Mouse (Mus musculus) CH12.LX (cell line): Measurements from ENCODE around the gene Lrig2. TPM values are rescaled to one million over a fixed set of nuclear protein-coding genes. Genes with fewer than 3 reads are reported as not detected.

Experiments used
- DNase-seq: peaks from one replicate; pipeline ENCODE4 v3.0.0-alpha.2; 2013; ENCODE audit errors: extremely low read depth
- H3K27ac ChIP-seq: 2 replicates; pipeline ENCODE4 v1.5.1; 2012; ENCODE audit warnings: low read depth, mild to moderate bottlenecking, control low read depth, moderate library complexity; ENCODE audit not compliant: insufficient read depth
- H3K27me3 ChIP-seq: replicated peaks from 2 replicates; pipeline ENCODE3; 2012; ENCODE audit warnings: inconsistent platforms
- H3K36me3 ChIP-seq, 2 experiments: replicated peaks in 1 of 2; 2 replicates each; pipeline versions ENCODE3 to v1.6.1; 2012; ENCODE audit warnings: inconsistent platforms in 1 of 2, low read length in 1 of 2, mild to moderate bottlenecking in 1 of 2, mixed read lengths in 1 of 2, moderate library complexity in 1 of 2; ENCODE audit not compliant: control insufficient read depth in 1 of 2, insufficient read depth in 1 of 2
- H3K4me1 ChIP-seq, 2 experiments: 2 replicates each; pipeline ENCODE4 v1.6.1; 2012; ENCODE audit warnings: inconsistent platforms in 1 of 2, moderate library complexity in 1 of 2; ENCODE audit not compliant: insufficient read depth in 2 of 2, control insufficient read depth in 1 of 2
- H3K4me2 ChIP-seq: 2 replicates; pipeline ENCODE4 v1.6.1; 2012; ENCODE audit warnings: low read depth, mild to moderate bottlenecking, control low read depth; ENCODE audit not compliant: poor library complexity, insufficient read depth, severe bottlenecking
- H3K4me3 ChIP-seq, 3 experiments: fragments of 150-350 bp in 1 of 3; sonication (generic) in 1 of 3; replicated peaks in 1 of 3; 2 replicates each; pipeline versions ENCODE3 to v1.5.1; 2011 to 2012; ENCODE audit warnings: low read depth in 2 of 3, low read length in 2 of 3, mild to moderate bottlenecking in 2 of 3, moderate library complexity in 2 of 3, control low read depth in 1 of 3, improper control_type of control experiment in 1 of 3, inconsistent platforms in 1 of 3, mixed read lengths in 1 of 3; ENCODE audit not compliant: poor library complexity in 1 of 3
- H3K79me2 ChIP-seq: replicated peaks from 2 replicates; pipeline ENCODE4 v1.6.1; 2012; ENCODE audit warnings: mild to moderate bottlenecking, moderate library complexity; ENCODE audit not compliant: control insufficient read depth, poor library complexity, insufficient read depth, severe bottlenecking; ENCODE audit errors: extremely low read depth
- H3K9ac ChIP-seq: 2 replicates; pipeline ENCODE4 v1.6.1; 2012; ENCODE audit warnings: low read depth, mild to moderate bottlenecking, control low read depth, moderate library complexity; ENCODE audit not compliant: insufficient read depth
- H3K9me3 ChIP-seq: replicated peaks from 2 replicates; pipeline ENCODE3; 2012; ENCODE audit warnings: low read length, inconsistent platforms, mixed read lengths
- BHLHE40 ChIP-seq: IDR thresholded peaks from 2 replicates; pipeline ENCODE4 v1.6.1; 2011; ENCODE audit warnings: mild to moderate bottlenecking, low read depth, low read length, improper control_type of control experiment
- CHD2 ChIP-seq: IDR thresholded peaks from 2 replicates; pipeline ENCODE4 v1.6.1; 2011; ENCODE audit warnings: low read length, improper control_type of control experiment
- ELF1 ChIP-seq: IDR thresholded peaks from 2 replicates; pipeline ENCODE4 v1.6.1; 2014; ENCODE audit warnings: low read depth, mild to moderate bottlenecking, inconsistent platforms, low read length, improper control_type of control experiment
- EP300 ChIP-seq: IDR thresholded peaks from 2 replicates; pipeline ENCODE4 v1.6.1; 2011; ENCODE audit warnings: low read length, improper control_type of control experiment
- GABPA ChIP-seq: IDR thresholded peaks from 2 replicates; pipeline ENCODE4 v1.6.1; 2012; ENCODE audit warnings: low read depth, low read length, improper control_type of control experiment, inconsistent platforms; ENCODE audit not compliant: insufficient replicate concordance
- MAFK ChIP-seq: IDR thresholded peaks from 2 replicates; pipeline ENCODE4 v1.6.1; 2011; ENCODE audit warnings: low read length, improper control_type of control experiment; ENCODE audit not compliant: insufficient replicate concordance
- MAZ ChIP-seq: IDR thresholded peaks from 2 replicates; pipeline ENCODE4 v1.6.1; 2012; ENCODE audit warnings: low read depth, mild to moderate bottlenecking, inconsistent platforms, low read length, improper control_type of control experiment, moderate library complexity
- NELFE ChIP-seq: IDR thresholded peaks from 2 replicates; pipeline ENCODE4 v1.6.1; 2011; ENCODE audit warnings: low read depth, low read length, improper control_type of control experiment
- POLR2A ChIP-seq: IDR thresholded peaks from 2 replicates; pipeline ENCODE4 v1.6.1; 2011; ENCODE audit warnings: low read depth, mild to moderate bottlenecking, improper control_type of control experiment, low read length
- POLR2AphosphoS2 ChIP-seq: IDR thresholded peaks from 2 replicates; pipeline ENCODE4 v1.6.1; 2011; ENCODE audit warnings: low read depth, low read length, improper control_type of control experiment
- SMC3 ChIP-seq: IDR thresholded peaks from 2 replicates; pipeline ENCODE4 v1.6.1; 2011; ENCODE audit warnings: low read depth, low read length, improper control_type of control experiment
- UBTF ChIP-seq: IDR thresholded peaks from 2 replicates; pipeline ENCODE4 v1.6.1; 2012; ENCODE audit warnings: low read depth, mild to moderate bottlenecking, inconsistent platforms, low read length, improper control_type of control experiment, moderate library complexity
- USF1 ChIP-seq: IDR thresholded peaks from 2 replicates; pipeline ENCODE4 v1.6.1; 2014; ENCODE audit warnings: low read depth, mild to moderate bottlenecking, inconsistent platforms, low read length, improper control_type of control experiment
- USF2 ChIP-seq: conservative IDR thresholded peaks from 2 replicates; pipeline ENCODE4 v1.6.1; 2011; ENCODE audit warnings: low read depth, low read length, improper control_type of control experiment
- ZKSCAN1 ChIP-seq: IDR thresholded peaks from 2 replicates; pipeline ENCODE4 v1.6.1; 2012; ENCODE audit warnings: low read depth, inconsistent platforms, low read length, improper control_type of control experiment, borderline replicate concordance
- ZNF384 ChIP-seq: IDR thresholded peaks from 2 replicates; pipeline ENCODE4 v1.6.1; 2012; ENCODE audit warnings: low read depth, low read length, improper control_type of control experiment, inconsistent platforms
- dilution Hi-C: fragments of 300-500 bp; cut with MboI; formaldehyde crosslinking; loops from 2 replicates; pipeline ENCODE4 v1.14.3; 2020; ENCODE audit warnings: low sequenced_read_pairs; ENCODE audit not compliant: extremely low pct_unique_long_range_greater_than_20kb, extremely low pct_ligation_motif_present
- in situ Hi-C: fragments of 300-500 bp; cut with MboI; formaldehyde crosslinking; loops from 3 replicates; pipeline ENCODE4 v1.14.3; 2019; ENCODE audit warnings: low sequenced_read_pairs, low pct_ligation_motif_present, low pct_unique_long_range_greater_than_20kb, mixed read lengths
- polyA plus RNA-seq: library from polyadenylated mRNA; unstranded; fragments of >175 nt; gene quantifications from 2 replicates; pipeline ENCODE4 v1.2.1, GENCODE M21; 2012; ENCODE audit warnings: low read depth; ENCODE audit not compliant: insufficient read length
- total RNA-seq, 2 experiments: library from RNA; depleted of rRNA; stranded (reverse); fragments of 300-350 nt in 1 of 2; fragments of >200 nt in 1 of 2; gene quantifications; 2 replicates each; pipeline ENCODE4 v1.2.3; 2012 to 2014

The Lrig2 gene
- total and polyA plus RNA-seq, 3 experiments = 2.8 to 5.4 (median 5.1) TPM

GRCm38 (mm10) chr3:104385587-104385986, 126.1 kb downstream of the Lrig2 start:
- in situ Hi-C loops = no loop called here
- Histone ChIP-seq H3K79me2 (no peaks in the 10 kb centered on the region), H3K27ac (no peak overlapping the region), H3K27me3 (no peaks in the 10 kb centered on the region), H3K4me2 (no peak overlapping the region), H3K9me3 (no peaks in the 10 kb centered on the region), H3K36me3 (no peaks in the 10 kb centered on the region), H3K4me3 (no peak overlapping the region), H3K9ac (no peak overlapping the region), H3K4me1 (no peaks in the 10 kb centered on the region)
- no peak for TF ChIP-seq MAFK
- TF ChIP-seq BHLHE40 = no peak
- no peak for TF ChIP-seq MAZ
- no peak for TF ChIP-seq ZNF384
- TF ChIP-seq GABPA = no peak
- no peak for TF ChIP-seq ELF1
- TF ChIP-seq POLR2AphosphoS2 = no peak
- TF ChIP-seq POLR2A = no peak
- TF ChIP-seq ZKSCAN1 = no peak
- no peak for TF ChIP-seq CHD2
- no peak for TF ChIP-seq NELFE
- no peak for TF ChIP-seq EP300
- TF ChIP-seq USF2 = no peak
- no peak for TF ChIP-seq UBTF
- dilution Hi-C loops = no loop called here
- no peak for DNase-seq

DNA sequence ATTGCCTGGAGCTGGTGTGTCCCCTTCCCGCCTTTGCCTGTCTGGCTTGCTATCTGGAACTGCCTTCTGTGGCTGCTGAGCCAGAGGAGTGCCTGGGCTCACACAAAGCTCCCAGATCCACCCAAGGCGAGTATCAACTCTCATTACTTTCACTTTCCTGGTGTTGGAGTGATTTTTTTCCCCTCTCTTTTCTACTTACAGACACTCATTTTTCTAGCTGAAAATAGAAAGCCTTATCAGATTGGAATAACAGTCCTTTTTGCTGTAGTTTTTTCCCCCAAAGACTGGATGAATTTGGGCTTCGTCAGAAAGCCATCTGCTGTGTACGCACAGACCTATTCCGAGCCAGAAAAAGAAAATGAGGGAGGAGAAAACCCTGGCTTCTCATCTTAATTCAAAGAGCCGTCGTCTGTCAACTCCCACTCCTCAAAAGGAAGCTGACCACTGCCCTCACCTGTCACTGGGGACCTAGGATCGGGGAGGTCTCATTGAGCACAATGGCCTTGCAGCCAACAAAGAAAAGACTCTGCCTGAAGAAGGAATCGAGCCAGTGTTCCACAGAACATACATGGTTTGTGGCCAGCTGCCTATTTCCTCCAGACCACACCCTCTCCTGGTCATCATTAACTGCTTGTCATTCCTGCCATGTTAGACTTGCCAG, 127.9 kb downstream of the Lrig2 start:
- no peaks in the 10 kb centered on the region for H3K36me3 ChIP-seq
- H3K4me2 ChIP-seq = peak overlapping the region; percentile 35; the same call in 1 of the 2 replicates
- H3K4me3 ChIP-seq = no peak overlapping the region
- H3K27me3 ChIP-seq = no peaks in the 10 kb centered on the region
- dilution Hi-C loops = no loop called here
- DNase-seq = no peak
- no peaks in the 10 kb centered on the region for H3K79me2 ChIP-seq
- in situ Hi-C loops = no loop called here
- H3K4me1 ChIP-seq = no peaks in the 10 kb centered on the region
- H3K9me3 ChIP-seq = no peaks in the 10 kb centered on the region
- H3K9ac ChIP-seq = no peak overlapping the region
- no peak overlapping the region for H3K27ac ChIP-seq
- TF ChIP-seq USF1 (no peak), SMC3 (no peak), GABPA (no peak)
